ENCODE assay signal across 15 mouse cellular contexts in genomic region chr17:44588470-44588869, GRCm38 (mm10).
"Had no signal": no experiment of that assay in that cellular context is flagged by ENCODE, and none has a peak within 500 bp of the region (broad histone marks: within the 10 kb centered on the region; RNA-seq: fewer than 3 reads in every experiment).

No protein-coding gene starts in this region.

- H3K36me3 ChIP-seq: limb, embryonic 12.5 days; liver, embryonic 13.5 days; lung, embryonic 15.5 days; neural tube, embryonic 15.5 days had no signal

- H3K4me1 ChIP-seq: liver, embryonic 13.5 days; lung, embryonic 15.5 days; megakaryocyte, embryonic 14.5 days; neural tube, embryonic 15.5 days had no signal

- H3K27me3 ChIP-seq: limb, embryonic 12.5 days; liver, embryonic 13.5 days; neural tube, embryonic 15.5 days had no signal

- DNase-seq: kidney, postnatal 10 days; liver; liver, embryonic 13.5 days; liver, postnatal 0 days; lung, postnatal 14 days; right cerebral cortex, adult 18-20 months; right cerebral cortex, postnatal 25 days; thymus, postnatal 36 days had no signal

- H3K27ac ChIP-seq: layer of hippocampus, adult 2 months; limb, embryonic 12.5 days; liver, embryonic 13.5 days; lung, embryonic 15.5 days; macrophage; neural tube, embryonic 15.5 days had no signal

- H3K4me3 ChIP-seq: layer of hippocampus, adult 2 months; limb, embryonic 12.5 days; liver, embryonic 13.5 days; lung, embryonic 15.5 days; megakaryocyte, embryonic 14.5 days; myocyte; neural tube, embryonic 15.5 days had no signal

- H3K4me2 ChIP-seq: limb, embryonic 12.5 days; liver, embryonic 13.5 days; lung, embryonic 15.5 days; neural tube, embryonic 15.5 days had no signal

- ATAC-seq: liver, postnatal 0 days had no signal

- H3K9me3 ChIP-seq: limb, embryonic 12.5 days; liver, embryonic 13.5 days; lung, embryonic 15.5 days; megakaryocyte, embryonic 14.5 days; neural tube, embryonic 15.5 days had no signal

- H3K9ac ChIP-seq: limb, embryonic 12.5 days; liver, embryonic 13.5 days; liver, postnatal 0 days; lung, embryonic 15.5 days; neural tube, embryonic 15.5 days had no signal
